In the genomic region with DNA sequence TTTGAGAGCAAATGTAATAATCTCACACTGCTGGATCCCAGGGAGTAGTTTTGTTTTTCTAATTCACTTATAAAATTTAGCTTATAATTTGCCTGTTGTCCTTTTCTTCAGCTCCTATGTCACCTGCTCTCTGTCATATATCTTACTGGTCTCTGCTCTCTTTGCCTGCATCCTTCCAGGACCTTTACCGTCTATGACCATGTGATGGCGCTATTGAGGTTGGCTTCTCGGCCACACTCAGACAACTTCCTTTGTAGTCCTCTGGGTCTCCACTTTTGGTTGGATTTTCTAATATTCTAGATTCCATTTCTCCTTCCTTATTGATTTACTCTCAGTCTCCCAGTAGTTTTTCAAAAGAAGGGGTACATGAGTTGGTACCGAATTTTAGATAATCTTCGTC, we compare ENCODE assay signal across 13 mouse cellular contexts.
DNase-seq lines count a peak whose midpoint lies in the region; ATAC-seq and TF ChIP-seq lines count a peak whose summit lies in the region.
"Had no signal": no experiment of that assay in that cellular context is flagged by ENCODE, and none has a peak within 500 bp of the region (broad histone marks: within the 10 kb centered on the region; RNA-seq: fewer than 3 reads in every experiment).

No protein-coding gene starts in this region.

- ATAC-seq in hindbrain, postnatal 0 days = no peak
- ATAC-seq in hindbrain, embryonic 12.5 days (ENCODE audit: low FRiP score) = no peak
- no peak for ATAC-seq in Patski
- ATAC-seq in common myeloid progenitor, adult 5-6 weeks (replicated peaks; ENCODE audit: low read depth, poor library complexity, severe bottlenecking) = 0 out of 2 replicates have a peak, but pooled peaks have one; percentile 37
- no peak for ATAC-seq in hindbrain, embryonic 11.5 days (ENCODE audit: low FRiP score)
- no peak for ATAC-seq in midbrain, embryonic 13.5 days
- ATAC-seq: inflammation-experienced regulatory T-cells, adult 6 months had no signal

- H3K4me2 ChIP-seq in hindbrain, postnatal 0 days (ENCODE audit: low read depth, low read length) = no peak overlapping the region
- no peak overlapping the region for H3K4me2 ChIP-seq in hindbrain, embryonic 12.5 days (replicated peaks)
- no peak overlapping the region for H3K4me2 ChIP-seq in CH12.LX (ENCODE audit: insufficient read depth, low read depth, poor library complexity, severe bottlenecking)
- no peak overlapping the region for H3K4me2 ChIP-seq in hindbrain, embryonic 11.5 days (replicated peaks; ENCODE audit: low read depth, low read length)
- H3K4me2 ChIP-seq in midbrain, embryonic 13.5 days (replicated peaks) = no peak overlapping the region
- H3K4me2 ChIP-seq: limb, embryonic 12.5 days; midbrain, embryonic 12.5 days had no signal

- dilution Hi-C loops in CH12.LX (cut with MboI; ENCODE audit: extremely low pct_ligation_motif_present, extremely low pct_unique_long_range_greater_than_20kb, low sequenced_read_pairs) = no loop called here

- CTCF ChIA-PET in Patski (lab: Charles Lee) = no interaction called here

- peak; percentile 55 for TF ChIP-seq RAD21 in CH12.LX (IDR thresholded peaks at IDR 0.05; ENCODE audit: low read depth, low read length)

- no peaks in the 10 kb centered on the region for H3K9me3 ChIP-seq in hindbrain, postnatal 0 days (ENCODE audit: low read length)
- no peaks in the 10 kb centered on the region for H3K9me3 ChIP-seq in hindbrain, embryonic 12.5 days (replicated peaks)
- no peaks in the 10 kb centered on the region for H3K9me3 ChIP-seq in CH12.LX (replicated peaks; ENCODE audit: low read length)
- no peaks in the 10 kb centered on the region for H3K9me3 ChIP-seq in hindbrain, embryonic 11.5 days (ENCODE audit: control insufficient read depth, low read length)
- no peaks in the 10 kb centered on the region for H3K9me3 ChIP-seq in midbrain, embryonic 13.5 days
- H3K9me3 ChIP-seq: limb, embryonic 12.5 days; midbrain, embryonic 12.5 days had no signal

- peak; percentile 63 for TF ChIP-seq CTCF in hindbrain, postnatal 0 days (IDR thresholded peaks at IDR 0.05; ENCODE audit: low read depth)
- TF ChIP-seq CTCF in CH12.LX (conservative IDR thresholded peaks at IDR 0.05 in 1 of 2, IDR thresholded peaks at IDR 0.05 in 1 of 2; ENCODE audit: low read depth in 2 of 2, low read length in 2 of 2) = peak; percentile 62 to 68
- peak; percentile 27 for TF ChIP-seq CTCF in Patski (IDR thresholded peaks at IDR 0.05)

- no peaks in the 10 kb centered on the region for H3K36me3 ChIP-seq in hindbrain, postnatal 0 days (ENCODE audit: insufficient read depth, low read length)
- no peaks in the 10 kb centered on the region for H3K36me3 ChIP-seq in hindbrain, embryonic 12.5 days
- no peaks in the 10 kb centered on the region for H3K36me3 ChIP-seq in CH12.LX (replicated peaks in 1 of 2; ENCODE audit: control insufficient read depth in 1 of 2, insufficient read depth in 1 of 2, low read length in 1 of 2)
- H3K36me3 ChIP-seq in hindbrain, embryonic 11.5 days (ENCODE audit: control insufficient read depth, insufficient read depth, low read length) = no peaks in the 10 kb centered on the region
- H3K36me3 ChIP-seq in midbrain, embryonic 13.5 days = no peaks in the 10 kb centered on the region
- H3K36me3 ChIP-seq: G1E; limb, embryonic 12.5 days; midbrain, embryonic 12.5 days had no signal

- no peak overlapping the region for H3K4me3 ChIP-seq in hindbrain, postnatal 0 days (ENCODE audit: low read length)
- no peak overlapping the region for H3K4me3 ChIP-seq in hindbrain, embryonic 12.5 days
- no peak overlapping the region for H3K4me3 ChIP-seq in CH12.LX (replicated peaks in 1 of 3; ENCODE audit: low read depth in 2 of 3, low read length in 2 of 3, poor library complexity in 1 of 3)
- H3K4me3 ChIP-seq in hindbrain, embryonic 11.5 days (ENCODE audit: low read depth, low read length) = no peak overlapping the region
- no peak overlapping the region for H3K4me3 ChIP-seq in midbrain, embryonic 13.5 days (replicated peaks)
- H3K4me3 ChIP-seq: limb, embryonic 12.5 days; midbrain, embryonic 12.5 days had no signal

- POLR2A ChIA-PET in Patski (lab: Charles Lee) = no interaction called here

- no peaks in the 10 kb centered on the region for H3K79me2 ChIP-seq in CH12.LX (replicated peaks; ENCODE audit: control insufficient read depth, extremely low read depth, insufficient read depth, poor library complexity, severe bottlenecking)

- peak; percentile 49 for DNase-seq in hindbrain, postnatal 0 days (ENCODE audit: low spot score)
- DNase-seq in CH12.LX (ENCODE audit: extremely low read depth) = peak; percentile 55
- DNase-seq in Patski (ENCODE audit: low read depth, low spot score) = no peak
- no peak for DNase-seq in hindbrain, embryonic 11.5 days (ENCODE audit: low spot score)
- no peak for DNase-seq in T-cell, adult 2 months (ENCODE audit: low spot score)
- DNase-seq: gastrocnemius, postnatal 14 days had no signal

- in situ Hi-C loops in CH12.LX (cut with MboI; ENCODE audit: low pct_ligation_motif_present, low pct_unique_long_range_greater_than_20kb, low sequenced_read_pairs) (no loop called here), Patski (cut with MboI; ENCODE audit: low pct_unique_long_range_greater_than_20kb) (no loop called here)

- no peak for TF ChIP-seq EP300 in CH12.LX (IDR thresholded peaks at IDR 0.05; ENCODE audit: low read length)

- H3K27ac ChIP-seq in hindbrain, postnatal 0 days = no peak overlapping the region
- no peak overlapping the region for H3K27ac ChIP-seq in hindbrain, embryonic 12.5 days
- no peak overlapping the region for H3K27ac ChIP-seq in CH12.LX (ENCODE audit: insufficient read depth, low read depth)
- no peak overlapping the region for H3K27ac ChIP-seq in hindbrain, embryonic 11.5 days (ENCODE audit: low read depth, low read length)
- no peak overlapping the region for H3K27ac ChIP-seq in midbrain, embryonic 13.5 days
- H3K27ac ChIP-seq: limb, embryonic 12.5 days; midbrain, embryonic 12.5 days had no signal

- TF ChIP-seq POLR2A in CH12.LX (IDR thresholded peaks at IDR 0.05; ENCODE audit: low read depth, low read length) = no peak

- H3K4me1 ChIP-seq in hindbrain, postnatal 0 days (ENCODE audit: insufficient read depth, low read length) = no peaks in the 10 kb centered on the region
- no peaks in the 10 kb centered on the region for H3K4me1 ChIP-seq in hindbrain, embryonic 12.5 days
- peaks cover 0 to 26% of the 10 kb centered on the region in 2 experiments; a peak in 2 of 4 replicates for H3K4me1 ChIP-seq in CH12.LX (ENCODE audit: control insufficient read depth in 1 of 2, insufficient read depth in 2 of 2)
- no peaks in the 10 kb centered on the region for H3K4me1 ChIP-seq in hindbrain, embryonic 11.5 days (replicated peaks; ENCODE audit: control insufficient read depth, insufficient read depth, low read length)
- no peaks in the 10 kb centered on the region for H3K4me1 ChIP-seq in midbrain, embryonic 13.5 days (replicated peaks)
- H3K4me1 ChIP-seq: limb, embryonic 12.5 days; midbrain, embryonic 12.5 days had no signal

- no peak overlapping the region for H3K9ac ChIP-seq in hindbrain, postnatal 0 days (replicated peaks; ENCODE audit: low read length)
- H3K9ac ChIP-seq in hindbrain, embryonic 12.5 days = no peak overlapping the region
- H3K9ac ChIP-seq in CH12.LX (ENCODE audit: insufficient read depth, low read depth) = no peak overlapping the region
- no peak overlapping the region for H3K9ac ChIP-seq in hindbrain, embryonic 11.5 days (ENCODE audit: low read depth, low read length)
- H3K9ac ChIP-seq in midbrain, embryonic 13.5 days (replicated peaks) = no peak overlapping the region
- H3K9ac ChIP-seq: limb, embryonic 12.5 days; midbrain, embryonic 12.5 days had no signal

- H3K27me3 ChIP-seq in hindbrain, postnatal 0 days (ENCODE audit: insufficient read depth, low read length) = no peaks in the 10 kb centered on the region
- no peaks in the 10 kb centered on the region for H3K27me3 ChIP-seq in hindbrain, embryonic 12.5 days
- no peaks in the 10 kb centered on the region for H3K27me3 ChIP-seq in CH12.LX (replicated peaks)
- H3K27me3 ChIP-seq in Patski = no peaks in the 10 kb centered on the region
- no peaks in the 10 kb centered on the region for H3K27me3 ChIP-seq in hindbrain, embryonic 11.5 days (ENCODE audit: control insufficient read depth, insufficient read depth, low read length)
- no peaks in the 10 kb centered on the region for H3K27me3 ChIP-seq in midbrain, embryonic 13.5 days
- H3K27me3 ChIP-seq: limb, embryonic 12.5 days; midbrain, embryonic 12.5 days had no signal

- 43% methylated on average over 5 of the region's 5 CpGs for WGBS in hindbrain, postnatal 0 days
- 47% methylated on average over 5 of the region's 5 CpGs for WGBS in hindbrain, embryonic 12.5 days
- WGBS in hindbrain, embryonic 11.5 days = 42% methylated on average over 5 of the region's 5 CpGs
- 45% methylated on average over 5 of the region's 5 CpGs for WGBS in midbrain, embryonic 13.5 days

TF ChIP-seq in CH12.LX, 34 proteins besides CTCF, POLR2A, EP300 and RAD21:
- peak; percentile 64 for TF ChIP-seq SMC3 (IDR thresholded peaks at IDR 0.05; ENCODE audit: low read depth, low read length)
- no peak for TF ChIP-seq BHLHE40 (IDR thresholded peaks at IDR 0.05; ENCODE audit: low read depth, low read length)

Comparison
In these comparisons a context has a peak if more than half of its experiments do, and no peak if none do; other contexts are left out.
1. DNase-seq: peak in hindbrain, postnatal 0 days (single experiment) and CH12.LX (single experiment); none in Patski (single experiment), hindbrain, embryonic 11.5 days (single experiment) and T-cell, adult 2 months (single experiment).
2. Peak in every context shown above with its lines, with median percentiles within 50 percentile points of each other: CTCF ChIP-seq.